Mouse (Mus musculus): ENCODE data around the gene Kirrel3.
A peak's percentile ranks its signal among the peaks of the same experiment; 100 is the strongest.

The Kirrel3 gene

GRCm38 (mm10) chr9:34825089-34825400 is 339.4 kb downstream of the Kirrel3 start:
- no peak for DNase-seq (ENCODE audit: low spot score)

DNA sequence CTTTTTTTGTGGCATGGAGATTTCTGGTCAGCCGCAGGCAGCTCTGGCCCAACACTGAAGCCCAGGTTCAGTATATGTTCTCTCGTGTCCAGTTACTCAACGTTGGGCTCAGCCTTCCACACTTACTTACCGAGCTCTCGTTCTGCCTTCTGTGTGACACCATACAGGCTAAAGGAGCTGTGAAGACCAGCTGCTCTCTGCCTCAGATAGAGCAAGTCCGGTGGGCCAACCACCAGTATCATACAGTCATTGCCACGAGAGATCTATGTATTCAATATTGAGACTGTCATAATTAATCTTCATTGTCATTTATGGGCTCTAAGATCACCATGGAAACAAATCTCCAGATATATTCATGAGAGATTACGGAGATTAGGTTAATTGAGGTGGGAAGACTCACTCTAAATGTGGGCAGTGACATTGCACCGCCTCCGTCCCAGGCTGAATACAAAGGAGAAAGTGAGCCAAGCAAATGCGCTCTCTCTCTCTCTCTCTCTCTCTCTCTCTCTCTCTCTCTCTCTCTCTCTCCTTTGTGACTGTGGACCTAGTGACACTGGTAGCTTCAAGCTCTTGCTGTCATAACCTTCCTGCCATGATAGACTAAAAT is 339.8 kb downstream of the Kirrel3 start:
- DNase-seq (ENCODE audit: low spot score): no peak

DNA sequence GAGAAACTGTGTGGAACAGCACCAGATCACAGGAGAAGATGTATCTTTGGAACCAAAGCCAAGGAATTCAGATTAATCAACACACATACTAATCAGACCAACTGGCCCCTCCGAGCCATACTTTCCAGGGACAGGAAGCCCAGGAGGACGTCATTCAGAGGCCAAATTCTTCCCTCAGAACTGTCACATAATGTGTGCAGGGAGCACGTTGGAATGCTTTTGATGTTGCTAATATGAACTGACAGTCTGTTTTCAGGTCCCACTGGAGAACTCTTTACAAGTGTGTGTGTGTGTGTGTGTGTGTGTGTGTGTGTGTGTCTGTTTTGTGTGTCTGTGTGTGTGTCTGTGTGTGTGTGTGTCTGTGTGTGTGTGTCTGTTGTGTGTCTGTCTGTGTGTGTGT is 345.0 kb downstream of the Kirrel3 start:
- no peak for DNase-seq (ENCODE audit: low spot score)

GRCm38 (mm10) chr9:34836801-34837200 is 351.1 kb downstream of the Kirrel3 start:
- DNase-seq (ENCODE audit: low spot score): no peak

DNA sequence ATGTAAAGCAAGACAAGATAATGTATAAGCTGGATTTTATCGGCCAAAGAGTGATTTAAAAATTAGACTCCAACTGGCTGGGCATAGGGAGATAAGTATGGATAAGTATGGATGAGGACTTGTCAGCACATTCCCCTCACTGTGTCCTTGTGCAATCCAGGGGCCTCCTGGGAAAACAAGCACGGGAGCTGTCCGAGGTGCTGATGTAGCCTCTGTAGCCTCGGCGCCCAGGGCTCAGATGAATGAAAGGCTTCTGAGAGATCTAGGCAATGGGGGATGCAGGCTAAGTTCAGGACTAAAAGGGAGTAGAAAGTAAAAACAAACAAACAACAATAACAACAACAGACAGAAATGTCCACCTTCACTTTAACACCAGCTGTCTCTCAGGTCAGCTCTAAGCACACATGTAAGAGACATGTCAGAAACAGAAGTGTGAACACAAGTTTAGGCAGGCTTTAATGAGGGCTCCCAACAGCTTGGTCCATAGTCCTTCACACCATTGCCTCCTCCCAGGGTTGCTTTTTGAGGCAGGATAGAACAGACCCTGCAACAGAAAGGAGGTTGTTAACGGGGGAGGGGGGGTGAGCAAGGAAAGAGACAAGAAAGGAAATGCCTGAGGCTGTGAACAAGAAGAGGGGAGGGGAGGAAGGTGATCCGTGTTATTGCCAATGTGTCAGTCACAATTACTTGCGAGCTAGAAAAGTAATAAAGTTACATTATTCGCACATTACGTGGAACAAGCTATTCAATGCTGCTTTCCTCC is 352.2 kb downstream of the Kirrel3 start:
- no peak for DNase-seq (ENCODE audit: low spot score)

DNA sequence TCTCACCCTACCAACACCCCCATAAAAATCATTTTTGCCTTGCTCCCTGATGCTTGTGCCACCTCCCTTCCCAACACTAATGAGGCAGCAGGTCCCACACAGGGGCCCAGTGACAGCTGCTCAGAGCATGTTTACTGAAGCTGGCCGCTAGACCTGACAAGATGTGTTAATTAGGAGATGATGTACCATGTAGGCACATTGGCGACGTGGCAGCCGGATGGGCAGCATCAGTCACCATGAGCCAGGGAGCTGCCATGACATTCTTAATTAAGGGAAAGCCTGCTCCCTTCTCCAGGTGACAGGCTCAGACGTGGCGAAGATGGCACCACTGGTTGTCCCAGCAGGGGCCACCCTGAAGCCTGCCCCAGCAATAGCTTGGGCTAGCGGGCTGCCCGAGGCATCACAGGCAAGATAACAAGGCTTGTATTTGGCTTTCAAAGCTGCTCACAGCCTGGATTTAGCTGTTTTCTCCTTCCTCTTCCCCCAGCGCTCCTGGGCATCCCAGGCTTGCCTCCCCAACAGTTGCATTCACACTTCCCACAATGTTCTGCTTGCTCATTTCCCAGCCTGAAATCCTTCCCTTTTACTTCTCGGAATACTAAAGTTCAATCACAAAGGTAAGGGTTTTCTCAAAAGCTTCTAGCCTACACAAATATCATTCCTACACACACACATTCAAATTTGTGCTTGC is 357.7 kb downstream of the Kirrel3 start:
- DNase-seq (ENCODE audit: low spot score): no peak

DNA sequence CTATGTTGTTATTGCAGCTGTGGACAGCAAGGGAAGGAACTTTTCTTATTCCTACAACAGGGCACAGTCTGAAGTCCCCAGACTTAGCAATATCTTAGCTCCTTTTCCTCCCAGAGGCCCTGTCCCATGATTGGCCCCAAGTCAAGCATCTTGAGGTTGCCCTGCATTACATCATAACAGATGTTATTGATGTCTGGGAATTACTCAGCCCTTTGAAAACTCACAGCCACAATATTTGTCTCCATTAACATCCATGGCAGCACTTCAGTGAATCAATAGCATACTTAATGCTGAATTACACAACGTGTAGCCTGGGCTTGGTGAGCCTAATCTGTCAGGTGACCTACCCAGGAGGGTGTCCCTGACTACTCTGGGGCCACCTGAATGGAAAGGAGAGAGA is 360.7 kb downstream of the Kirrel3 start:
- DNase-seq (ENCODE audit: low spot score): no peak

DNA sequence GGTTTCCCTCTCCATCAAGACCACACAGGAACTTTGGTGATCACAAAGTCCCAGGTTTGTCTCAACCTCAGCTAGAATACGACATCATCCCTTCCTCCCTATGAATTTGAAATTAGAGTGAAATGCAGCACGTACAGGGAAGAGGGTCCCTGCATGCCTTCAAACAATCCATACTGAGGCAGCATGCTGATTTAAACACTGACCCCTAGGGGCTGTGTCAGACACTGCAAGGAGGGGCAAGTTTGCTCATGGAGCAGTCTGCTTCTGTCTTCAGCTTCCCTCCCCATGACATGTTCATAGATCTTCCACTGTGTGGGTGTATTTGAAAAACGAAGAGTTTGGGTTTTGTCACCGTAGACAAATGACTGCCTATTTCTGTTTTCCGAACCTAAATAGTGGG is 362.0 kb downstream of the Kirrel3 start:
- DNase-seq (ENCODE audit: low spot score): no peak

DNA sequence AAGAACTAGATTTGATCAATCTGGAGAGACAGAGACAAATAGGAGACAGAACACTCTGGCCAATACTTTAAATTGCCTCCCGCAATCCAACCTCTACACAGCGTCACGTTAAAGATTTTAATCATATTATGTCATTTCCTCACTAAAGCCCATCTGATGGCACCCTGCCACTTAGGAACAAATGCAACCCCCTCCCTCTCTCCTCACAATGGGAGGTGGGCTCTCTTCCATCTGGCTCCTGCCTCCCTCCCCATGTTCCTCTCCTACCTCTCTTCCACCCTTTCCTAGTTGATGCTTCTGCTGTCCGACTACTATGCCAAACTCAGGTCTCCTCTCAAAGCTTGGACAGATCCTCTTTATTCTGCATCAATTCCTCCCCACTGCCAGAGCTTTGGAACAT is 365.4 kb downstream of the Kirrel3 start:
- DNase-seq (ENCODE audit: low spot score): no peak

DNA sequence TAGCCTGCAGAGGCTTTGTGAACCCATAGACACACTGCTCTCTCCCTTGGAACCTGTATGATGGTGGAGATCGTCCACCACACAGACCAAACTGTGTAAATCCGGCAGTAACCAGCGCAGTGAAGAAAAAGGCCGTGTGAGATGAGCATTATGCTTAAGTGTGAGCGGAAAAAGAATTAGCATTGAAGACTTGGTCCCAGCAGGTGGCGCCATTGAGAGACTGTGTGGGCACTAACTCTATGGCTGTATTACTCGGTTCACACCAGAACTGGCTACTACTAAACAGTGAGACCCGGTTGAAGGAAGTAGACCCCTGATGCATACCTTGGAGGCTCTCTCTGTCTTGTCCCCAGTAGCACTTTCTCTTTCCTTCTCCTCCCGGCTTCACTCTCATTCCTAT is 371.9 kb downstream of the Kirrel3 start:
- DNase-seq (ENCODE audit: low spot score): no peak

DNA sequence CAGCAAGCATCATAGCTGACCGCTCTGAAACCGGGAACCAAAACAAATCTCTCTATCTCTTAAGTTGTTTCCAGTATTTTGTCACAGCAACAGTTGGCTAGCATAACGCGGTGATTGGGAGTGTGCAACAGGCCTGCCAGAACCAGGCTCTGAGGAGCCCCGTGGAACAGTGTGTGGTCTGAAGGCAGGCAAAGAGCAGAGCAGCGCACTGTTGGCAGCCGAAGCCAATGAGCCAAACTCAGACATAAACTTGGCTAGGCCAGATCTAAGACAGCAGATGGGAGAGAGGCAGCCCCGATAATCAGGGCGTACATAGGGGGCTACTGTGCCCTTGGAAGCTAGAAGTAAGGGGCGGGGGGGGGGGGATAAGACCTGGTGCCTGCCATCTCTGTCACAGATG is 372.4 kb downstream of the Kirrel3 start:
- DNase-seq (ENCODE audit: low spot score): no peak

GRCm38 (mm10) chr9:34860934-34861333 is 375.2 kb downstream of the Kirrel3 start:
- no peak for DNase-seq (ENCODE audit: low spot score)

- DNase-seq (ENCODE audit: low spot score): peak; percentile 12
Measured at GRCm38 (mm10) chr9:34861775-34862174, 376.1 kb downstream of the Kirrel3 start.

- no peak for DNase-seq (ENCODE audit: low spot score)
Measured at GRCm38 (mm10) chr9:34865606-34866005, 379.9 kb downstream of the Kirrel3 start.

GRCm38 (mm10) chr9:34871316-34871966 is 385.7 kb downstream of the Kirrel3 start:
- no peak for DNase-seq (ENCODE audit: low spot score)

- DNase-seq (ENCODE audit: low spot score): no peak
Measured at GRCm38 (mm10) chr9:34875238-34875637, 389.5 kb downstream of the Kirrel3 start.

- DNase-seq (ENCODE audit: low spot score): no peak
Measured at GRCm38 (mm10) chr9:34877186-34877585, 391.5 kb downstream of the Kirrel3 start.

GRCm38 (mm10) chr9:34877799-34878198 is 392.1 kb downstream of the Kirrel3 start:
- DNase-seq (ENCODE audit: low spot score): no peak

DNA sequence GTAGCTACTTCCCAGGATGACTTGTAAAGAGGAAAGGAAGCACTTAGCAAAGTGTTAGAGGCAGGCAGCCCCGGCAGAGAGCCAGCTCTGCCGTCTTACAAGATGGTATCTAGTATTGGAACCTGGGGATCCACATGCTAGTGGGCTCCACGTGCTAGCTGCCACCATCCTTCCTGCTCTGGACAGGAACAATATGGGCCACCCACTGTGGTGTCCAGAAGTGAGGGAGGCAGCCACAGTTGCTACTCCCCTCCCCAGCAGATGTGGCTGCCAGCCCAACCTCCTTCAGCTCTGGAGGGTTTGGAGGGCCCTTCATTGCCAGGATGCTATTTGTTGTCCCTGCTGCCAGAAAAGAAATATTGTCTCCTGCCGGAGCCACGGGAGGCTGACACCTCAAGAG is 396.1 kb downstream of the Kirrel3 start:
- no peak for DNase-seq (ENCODE audit: low spot score)

DNA sequence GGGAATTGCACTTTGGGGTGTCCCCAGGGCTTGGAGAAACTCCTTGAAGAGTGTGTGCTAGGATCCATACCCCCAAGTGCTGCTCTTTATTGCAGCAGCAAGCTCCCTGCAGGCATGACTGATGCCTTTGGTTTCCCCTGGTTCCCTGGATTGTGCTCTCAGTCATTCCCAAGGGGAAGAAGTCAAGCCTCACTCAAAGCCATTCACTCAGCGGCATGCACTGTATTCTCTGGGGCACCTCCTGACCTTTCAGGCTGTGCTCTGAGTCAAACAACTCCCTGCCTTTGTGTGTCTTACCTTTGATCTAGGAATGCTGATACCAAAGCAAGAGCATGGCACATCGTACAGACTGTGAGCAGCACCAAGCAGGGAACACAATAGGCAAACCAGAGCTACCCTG is 396.5 kb downstream of the Kirrel3 start:
- no peak for DNase-seq (ENCODE audit: low spot score)

GRCm38 (mm10) chr9:34883122-34883521 is 397.4 kb downstream of the Kirrel3 start:
- no peak for DNase-seq (ENCODE audit: low spot score)

GRCm38 (mm10) chr9:34884325-34884724 is 398.6 kb downstream of the Kirrel3 start:
- no peak for DNase-seq (ENCODE audit: low spot score)

- DNase-seq (ENCODE audit: low spot score): no peak
Measured at GRCm38 (mm10) chr9:34884942-34885341, 399.2 kb downstream of the Kirrel3 start.
